Mouse (Mus musculus) adrenal gland, postnatal 36 days (tissue): Measurements from ENCODE around the gene Ccdc65. TPM values are rescaled to one million over a fixed set of nuclear protein-coding genes. Genes with fewer than 3 reads are reported as not detected.

Experiments used
- DNase-seq, 2 experiments: peaks; one replicate each; pipeline ENCODE4 v3.0.0; 2021; ENCODE audit warnings: mixed read lengths in 1 of 2
- long read RNA-seq, 2 experiments: library from polyadenylated mRNA; stranded (forward); transcript quantifications; one replicate each; pipeline ENCODE4 v2.0.0; 2021; ENCODE audit warnings: borderline sequencing depth in 2 of 2
- total RNA-seq, 2 experiments: library from RNA; stranded (reverse); gene quantifications; 2 replicates each; pipeline ENCODE4 v1.2.3; 2021

Gene Ccdc65
- under 1 TPM; 0.23 to 0.26 TPM for total RNA-seq
- long read RNA-seq, experiment 1, partial matches to known transcripts = 0 of 1 reads
- long read RNA-seq, experiment 1, other reads (novel, unspliced or antisense) = 0 of 1 reads
- long read RNA-seq, experiment 2 = 0 reads

- peak; percentile 87 to 89 for DNase-seq
Measured at GRCm38 (mm10) chr15:98707766-98708372, at the start of gene Ccdc65. Ccdc65 (plus strand) TSS chr15:98708207.

GRCm38 (mm10) chr15:98662198-98662566 is 45.8 kb upstream of the Ccdc65 start:
- DNase-seq = no peak

- DNase-seq = peak; percentile 97
Measured at GRCm38 (mm10) chr15:98662567-98663545, 45.2 kb upstream of the Ccdc65 start, which contains the start of gene Ddx23. Ddx23 (minus strand) TSS chr15:98662894.

GRCm38 (mm10) chr15:98664042-98664907 is 43.7 kb upstream of the Ccdc65 start:
- DNase-seq = no peak

- DNase-seq = peak; percentile 62
Measured at GRCm38 (mm10) chr15:98672592-98672991, 35.4 kb upstream of the Ccdc65 start.

GRCm38 (mm10) chr15:98673732-98674131 is 34.3 kb upstream of the Ccdc65 start:
- DNase-seq = no peak

- no peak for DNase-seq
Measured at GRCm38 (mm10) chr15:98674284-98674993, 33.6 kb upstream of the Ccdc65 start.

- DNase-seq = no peak
Measured at GRCm38 (mm10) chr15:98674994-98675545, 32.9 kb upstream of the Ccdc65 start.

GRCm38 (mm10) chr15:98675634-98676250 is 32.3 kb upstream of the Ccdc65 start:
- DNase-seq = no peak

GRCm38 (mm10) chr15:98676471-98676870 is 31.5 kb upstream of the Ccdc65 start:
- no peak for DNase-seq

GRCm38 (mm10) chr15:98676940-98677728 is 30.9 kb upstream of the Ccdc65 start, which contains the start of gene Rnd1:
Rnd1 (minus strand) TSS chr15:98677461.
- peak; percentile 86 to 87 for DNase-seq

GRCm38 (mm10) chr15:98677977-98678376 is 30.0 kb upstream of the Ccdc65 start:
- DNase-seq = no peak

- no peak for DNase-seq
Measured at GRCm38 (mm10) chr15:98680660-98681059, 27.3 kb upstream of the Ccdc65 start.

GRCm38 (mm10) chr15:98681633-98682032 is 26.4 kb upstream of the Ccdc65 start:
- DNase-seq = no peak

- DNase-seq = no peak
Measured at GRCm38 (mm10) chr15:98683177-98683576, 24.8 kb upstream of the Ccdc65 start.

GRCm38 (mm10) chr15:98683746-98684145 is 24.3 kb upstream of the Ccdc65 start:
- no peak for DNase-seq

GRCm38 (mm10) chr15:98685926-98686325 is 22.1 kb upstream of the Ccdc65 start:
- DNase-seq = no peak

- DNase-seq = no peak
Measured at GRCm38 (mm10) chr15:98689682-98690081, 18.3 kb upstream of the Ccdc65 start.

GRCm38 (mm10) chr15:98691486-98692147 is 16.4 kb upstream of the Ccdc65 start:
- no peak for DNase-seq
